Mouse (Mus musculus) brown adipose tissue, adult 24 weeks (tissue): ENCODE results near the gene 9930021J03Rik. TPM values are rescaled to one million over a fixed set of nuclear protein-coding genes. Genes with fewer than 3 reads are reported as not detected.

Experiments used
- H3K27ac ChIP-seq: fragments of 200-500 bp; replicated peaks from 2 replicates; pipeline ENCODE4 v1.5.1; 2012; ENCODE audit warnings: low read depth, mild to moderate bottlenecking, low read length
- H3K4me1 ChIP-seq: fragments of 200-500 bp; 2 replicates; pipeline ENCODE4 v1.6.1; 2012; ENCODE audit warnings: low read length, mixed read lengths; ENCODE audit not compliant: control insufficient read depth, insufficient read depth, insufficient read length
- H3K4me3 ChIP-seq: fragments of 200-500 bp; 2 replicates; pipeline ENCODE4 v1.5.1; 2012; ENCODE audit warnings: low read depth, mild to moderate bottlenecking, low read length, moderate library complexity; ENCODE audit not compliant: insufficient read depth
- polyA plus RNA-seq: library from polyadenylated mRNA; stranded (reverse); fragments of >200 nt; gene quantifications from 2 replicates; pipeline ENCODE4 v1.2.4, GENCODE M21; 2012; ENCODE audit not compliant: missing spikeins, insufficient read depth, insufficient read length

9930021J03Rik gene
- 7.3 and 11.4 TPM in 2 replicates for polyA plus RNA-seq

GRCm38 (mm10) chr19:29805917-29806785, at the start of gene 9930021J03Rik:
9930021J03Rik (minus strand) TSS chr19:29805989.
- no peak within 1 kb of the TSS for H3K27ac ChIP-seq
- peaks cover 4% of the 10 kb centered on the region for H3K4me1 ChIP-seq
- peak within 1 kb of the TSS; percentile 96 for H3K4me3 ChIP-seq

GRCm38 (mm10) chr19:29853711-29854110, 47.9 kb upstream of the 9930021J03Rik start:
- H3K4me1 ChIP-seq = no peaks in the 10 kb centered on the region
- no peak overlapping the region for H3K4me3 ChIP-seq
- no peak overlapping the region for H3K27ac ChIP-seq

GRCm38 (mm10) chr19:29851036-29851690, 45.4 kb upstream of the 9930021J03Rik start:
- no peak overlapping the region for H3K4me3 ChIP-seq
- H3K4me1 ChIP-seq = no peaks in the 10 kb centered on the region
- H3K27ac ChIP-seq = no peak overlapping the region

GRCm38 (mm10) chr19:29849924-29850551, 44.2 kb upstream of the 9930021J03Rik start:
- H3K27ac ChIP-seq = no peak overlapping the region
- H3K4me1 ChIP-seq = no peaks in the 10 kb centered on the region
- H3K4me3 ChIP-seq = no peak overlapping the region

GRCm38 (mm10) chr19:29844036-29844661, 38.4 kb upstream of the 9930021J03Rik start:
- H3K27ac ChIP-seq = no peak overlapping the region
- H3K4me3 ChIP-seq = no peak overlapping the region
- no peaks in the 10 kb centered on the region for H3K4me1 ChIP-seq

- H3K4me1 ChIP-seq = no peaks in the 10 kb centered on the region
- no peak overlapping the region for H3K4me3 ChIP-seq
- H3K27ac ChIP-seq = no peak overlapping the region
Measured at GRCm38 (mm10) chr19:29843641-29844035, 37.8 kb upstream of the 9930021J03Rik start.

- Histone ChIP-seq H3K4me1 (no peaks in the 10 kb centered on the region), H3K4me3 (no peak overlapping the region), H3K27ac (no peak overlapping the region)
Measured at GRCm38 (mm10) chr19:29842973-29843372, 37.2 kb upstream of the 9930021J03Rik start.

GRCm38 (mm10) chr19:29840642-29841041, 34.9 kb upstream of the 9930021J03Rik start:
- no peak overlapping the region for H3K4me3 ChIP-seq
- no peak overlapping the region for H3K27ac ChIP-seq
- H3K4me1 ChIP-seq = no peaks in the 10 kb centered on the region

- Histone ChIP-seq H3K4me3 (no peak overlapping the region), H3K27ac (no peak overlapping the region), H3K4me1 (no peaks in the 10 kb centered on the region)
Measured at GRCm38 (mm10) chr19:29838636-29839135, 32.9 kb upstream of the 9930021J03Rik start.

- no peaks in the 10 kb centered on the region for H3K4me1 ChIP-seq
- H3K27ac ChIP-seq = no peak overlapping the region
- no peak overlapping the region for H3K4me3 ChIP-seq
Measured at GRCm38 (mm10) chr19:29838171-29838570, 32.4 kb upstream of the 9930021J03Rik start.

- Histone ChIP-seq H3K4me3 (no peak overlapping the region), H3K4me1 (no peaks in the 10 kb centered on the region), H3K27ac (no peak overlapping the region)
Measured at GRCm38 (mm10) chr19:29835364-29836034, 29.7 kb upstream of the 9930021J03Rik start.

- no peaks in the 10 kb centered on the region for H3K4me1 ChIP-seq
- no peak overlapping the region for H3K27ac ChIP-seq
- no peak overlapping the region for H3K4me3 ChIP-seq
Measured at GRCm38 (mm10) chr19:29830911-29831310, 25.1 kb upstream of the 9930021J03Rik start.

- no peak overlapping the region for H3K4me3 ChIP-seq
- H3K4me1 ChIP-seq = no peaks in the 10 kb centered on the region
- no peak overlapping the region for H3K27ac ChIP-seq
Measured at GRCm38 (mm10) chr19:29828558-29828957, 22.8 kb upstream of the 9930021J03Rik start.

GRCm38 (mm10) chr19:29826686-29827085, 20.9 kb upstream of the 9930021J03Rik start:
- Histone ChIP-seq H3K4me3 (no peak overlapping the region), H3K27ac (no peak overlapping the region), H3K4me1 (no peaks in the 10 kb centered on the region)
